Mouse (Mus musculus) right cerebral cortex, postnatal 4 days (tissue): ENCODE results near the gene Pard6b.

Source experiments
- DNase-seq: peaks from one replicate; pipeline ENCODE4 v3.0.0-alpha.2; 2022

Pard6b gene

DNA sequence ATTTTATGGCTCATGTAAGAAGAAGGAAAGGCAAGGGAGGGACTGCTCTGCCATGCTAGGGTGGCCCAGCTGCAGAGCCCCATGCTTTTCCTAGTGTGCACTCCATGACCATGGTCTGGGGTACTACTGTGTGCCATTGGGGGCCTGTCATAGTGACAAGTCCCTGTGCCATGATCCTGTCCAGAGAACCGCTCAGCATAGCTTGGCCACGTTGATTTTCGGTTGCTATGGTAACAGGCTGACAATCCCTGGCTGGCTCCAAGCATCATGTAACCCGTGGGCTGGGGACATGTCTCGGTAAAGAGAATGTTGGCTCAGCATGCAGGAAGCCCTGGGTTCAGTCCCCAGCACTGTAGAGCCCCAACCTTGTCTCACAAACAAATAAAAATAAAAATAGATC, 63.0 kb downstream of the Pard6b start:
- no peak for DNase-seq

DNA sequence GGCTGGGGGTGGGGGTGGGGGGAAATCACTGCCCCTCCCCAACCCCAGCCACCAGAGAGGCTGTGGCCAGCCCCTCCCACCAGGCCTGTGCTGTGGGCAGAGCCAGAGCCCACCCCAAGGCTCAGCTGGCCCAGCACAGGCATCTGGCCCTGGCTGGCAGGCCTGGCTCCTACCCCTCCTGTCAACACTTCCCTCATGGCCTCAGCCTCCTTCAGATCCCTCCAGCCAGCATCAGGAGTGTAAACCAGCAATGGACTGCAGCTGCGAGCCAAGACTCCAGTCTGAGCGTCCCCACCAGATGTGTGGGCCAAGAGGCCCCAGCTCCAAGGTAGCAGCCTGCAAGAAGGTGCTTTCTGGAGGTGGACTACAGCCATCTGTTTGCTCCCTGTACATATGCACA, 64.6 kb downstream of the Pard6b start:
- DNase-seq = no peak

DNA sequence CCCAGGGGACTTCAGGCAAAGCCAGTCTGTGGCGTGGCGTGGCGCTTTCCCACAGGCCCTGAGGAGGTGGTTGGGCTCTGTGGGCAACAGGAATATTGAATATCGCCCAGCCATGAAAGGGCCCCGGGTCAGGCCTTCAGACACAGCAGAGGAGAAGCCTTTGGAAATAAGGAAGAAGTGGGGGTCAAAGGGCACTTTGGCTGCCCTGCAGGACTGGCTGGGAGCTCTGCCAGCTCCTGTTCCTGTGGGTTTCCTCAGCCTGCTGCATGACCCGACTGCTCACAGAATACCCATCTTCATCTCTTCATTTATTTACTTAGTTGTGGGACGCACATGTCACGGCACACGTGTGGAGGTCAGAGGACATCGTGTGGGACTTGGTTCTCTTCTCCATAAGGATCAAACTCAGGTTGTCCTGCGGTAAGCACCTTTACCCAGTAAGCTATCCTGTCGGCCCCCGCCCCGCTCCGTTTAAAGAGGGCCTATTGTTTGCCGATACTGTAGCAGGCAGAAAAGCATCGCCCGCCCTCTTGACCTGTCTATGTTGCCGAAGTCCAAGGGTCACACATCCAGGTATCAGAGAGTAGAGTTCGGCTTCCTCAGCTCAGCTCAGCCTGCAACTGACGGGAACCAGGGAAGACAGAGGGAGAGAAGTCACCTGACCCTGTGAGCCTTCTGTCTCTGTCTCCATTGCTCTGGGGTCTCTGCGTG, 67.1 kb downstream of the Pard6b start:
- no peak for DNase-seq

DNA sequence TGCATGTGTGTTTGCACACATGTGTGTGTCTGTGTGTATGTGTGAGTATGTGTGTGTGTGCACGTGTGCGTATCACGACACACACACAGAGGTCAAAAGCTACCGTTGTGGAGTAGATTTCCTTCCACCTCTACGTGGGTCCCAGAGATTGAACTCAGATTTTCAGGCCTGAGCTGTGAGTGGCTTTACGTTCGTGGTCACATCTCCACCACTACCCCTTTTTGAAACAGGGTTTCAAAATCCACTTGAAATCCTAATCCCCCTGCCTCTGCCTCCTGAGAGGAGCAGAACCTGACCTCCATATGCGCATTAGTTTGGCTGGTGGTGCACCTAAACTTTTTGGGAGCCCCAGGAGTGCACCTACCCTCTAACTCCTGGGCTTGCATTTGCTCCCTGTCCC, 68.4 kb downstream of the Pard6b start:
- no peak for DNase-seq
